Mouse (Mus musculus): ENCODE measurements around the gene Calr.

GRCm38 (mm10) chr8:84844397-84845070 is 2.2 kb downstream of the Calr start:
- no peak for TF ChIP-seq CTCF (IDR thresholded peaks at IDR 0.05; ENCODE audit: borderline replicate concordance, extremely low read depth, insufficient read depth, insufficient read length)
- no peak for TF ChIP-seq POLR2A (IDR thresholded peaks at IDR 0.05; ENCODE audit: borderline replicate concordance, extremely low read depth, insufficient read depth, insufficient read length, poor library complexity, severe bottlenecking)

All from brain, embryonic 14.5 days (tissue).